Mouse (Mus musculus) urinary bladder, postnatal 10 days (tissue): ENCODE measurements around the gene Syngap1.
"Not testable (repeated sequence)": the region's sequence is repeated elsewhere in the genome, so short reads cannot be mapped to it uniquely, and the experiment has no call there.

Experiments used
- DNase-seq: peaks from one replicate; pipeline ENCODE4 v3.0.0; 2022; ENCODE audit warnings: low spot score

Syngap1 gene

DNA sequence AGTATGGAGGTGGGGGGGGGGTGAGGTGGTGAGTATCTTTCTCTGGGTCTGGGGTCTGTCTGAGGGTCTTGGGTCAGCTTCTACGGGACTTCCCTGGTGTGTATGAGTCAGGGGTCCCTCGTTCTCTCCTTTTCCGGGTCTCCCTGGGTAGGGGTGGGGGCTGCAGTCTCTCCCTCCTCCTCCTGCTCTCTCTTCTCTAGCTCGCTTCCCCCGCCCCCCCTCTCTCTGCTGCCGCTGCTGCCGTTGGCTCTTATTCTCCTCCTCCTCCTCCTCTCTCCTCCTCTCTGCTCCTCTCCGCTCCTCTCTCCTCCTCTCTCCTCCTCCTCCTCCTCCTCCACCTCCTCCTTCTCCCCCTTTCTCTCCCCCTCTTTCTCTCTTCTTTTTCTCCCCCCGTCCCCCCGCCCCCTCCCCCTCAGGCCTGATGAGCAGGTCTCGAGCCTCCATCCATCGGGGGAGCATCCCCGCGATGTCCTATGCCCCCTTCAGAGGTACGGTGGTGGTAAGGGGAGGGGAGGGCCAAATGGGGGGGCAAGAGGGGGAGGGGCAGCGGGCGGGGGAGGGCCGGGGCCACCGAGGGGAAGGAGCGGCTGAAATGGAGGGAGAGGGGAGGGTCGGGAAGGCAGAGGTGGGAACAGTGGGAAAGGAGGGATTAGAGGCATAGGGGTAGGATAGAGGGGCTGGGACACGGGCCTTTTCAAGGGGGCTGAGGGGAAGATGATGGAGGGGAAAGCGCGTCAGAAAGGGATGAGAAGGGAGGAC, at the start of gene Syngap1:
Gene Syngap1 (plus strand): TSS at position 223 of the 759 bp plus-strand sequence.
- DNase-seq = no peak

GRCm38 (mm10) chr17:26892635-26893375, 48.2 kb upstream of the Syngap1 start:
- DNase-seq = no peak

- DNase-seq = no peak
Observed at GRCm38 (mm10) chr17:26893492-26893891, 47.6 kb upstream of the Syngap1 start.

DNA sequence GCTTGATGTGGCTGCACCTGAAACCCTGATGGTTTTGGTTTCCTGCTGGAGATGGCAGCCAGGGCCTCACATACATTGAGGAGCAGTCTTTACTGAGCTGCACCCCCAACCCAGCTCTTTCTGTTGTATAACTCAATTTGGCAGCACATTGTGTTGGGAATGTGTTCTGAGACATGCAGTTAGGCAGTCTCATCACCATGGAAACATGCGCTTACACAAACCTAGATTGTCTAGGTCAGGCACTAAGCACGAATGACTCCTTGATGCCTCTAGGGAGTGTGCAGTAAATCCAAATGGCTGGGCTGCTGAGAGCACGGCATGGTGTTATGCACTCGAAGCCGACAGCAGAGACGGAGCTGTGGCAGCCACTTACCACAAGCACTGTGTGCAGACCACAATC, 46.7 kb upstream of the Syngap1 start:
- no peak for DNase-seq

GRCm38 (mm10) chr17:26895578-26895977, 45.5 kb upstream of the Syngap1 start:
- peak; percentile 28 for DNase-seq

DNA sequence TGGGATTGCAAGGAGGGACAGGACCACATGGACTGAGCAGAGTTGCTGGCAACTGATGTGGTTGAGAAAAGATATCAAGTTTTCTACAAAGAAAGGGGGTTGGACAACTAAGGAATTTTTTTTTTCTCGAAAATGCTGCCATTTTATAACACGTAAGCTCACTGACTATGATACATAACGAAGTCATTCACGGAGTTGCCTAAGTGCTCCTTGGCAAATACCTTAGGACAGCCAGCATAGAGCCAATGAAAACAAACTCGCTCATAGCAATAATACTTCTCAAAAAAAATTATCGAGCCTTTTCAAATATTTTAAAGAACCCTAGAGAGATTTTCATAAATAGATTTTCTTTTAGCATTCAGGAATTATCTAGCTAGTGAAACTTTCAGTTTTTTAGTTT, 40.1 kb upstream of the Syngap1 start:
- no peak for DNase-seq

- DNase-seq = no peak
Observed at GRCm38 (mm10) chr17:26904320-26904719, 36.7 kb upstream of the Syngap1 start.

GRCm38 (mm10) chr17:26907506-26907905, 33.5 kb upstream of the Syngap1 start:
- DNase-seq = not testable (repeated sequence)

- no peak for DNase-seq
Observed at GRCm38 (mm10) chr17:26915248-26915647, 25.8 kb upstream of the Syngap1 start.

DNA sequence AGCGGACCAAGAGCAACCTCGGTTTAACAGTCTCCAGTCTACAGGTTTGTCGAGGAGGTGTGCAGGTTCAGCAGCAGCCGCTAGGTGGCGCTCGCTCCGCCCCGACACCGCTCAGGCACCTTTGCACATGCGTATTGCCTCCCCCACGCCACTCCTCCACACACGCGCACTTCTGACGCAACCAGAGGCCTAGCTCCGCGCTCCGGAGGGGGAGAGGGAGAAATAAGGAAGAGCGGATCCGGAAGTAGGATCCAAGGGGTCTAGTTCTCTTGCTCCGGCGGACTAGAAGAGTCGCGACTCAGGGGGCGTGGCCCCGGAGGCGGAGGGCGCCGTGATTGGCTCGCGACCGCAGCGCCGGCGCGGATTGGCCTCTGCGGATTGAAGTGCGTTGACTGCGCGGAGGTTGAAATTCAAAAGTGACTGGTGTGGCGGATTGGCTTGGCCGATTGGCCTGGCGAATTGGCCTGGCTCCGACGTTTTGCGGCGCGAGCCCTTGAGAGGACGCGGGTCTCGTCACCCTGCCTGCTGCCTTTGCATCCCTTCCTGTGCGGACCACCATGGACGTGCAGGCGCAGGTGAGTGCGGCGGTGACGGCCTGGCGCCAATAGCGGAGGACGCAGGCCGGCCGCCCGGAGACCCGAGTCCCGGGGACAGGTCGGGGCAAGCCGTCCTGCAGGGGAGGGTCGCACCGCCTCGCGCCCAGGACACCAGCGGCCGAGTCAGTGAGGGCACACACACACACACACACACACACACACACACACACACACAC, 24.2 kb upstream of the Syngap1 start, which contains the start of gene Kifc5b:
Gene Kifc5b (plus strand): TSS at position 381 of the 772 bp plus-strand sequence.
- peak; percentile 99 for DNase-seq

- DNase-seq = not testable (repeated sequence)
Observed at GRCm38 (mm10) chr17:26917560-26917959, 23.5 kb upstream of the Syngap1 start.

DNA sequence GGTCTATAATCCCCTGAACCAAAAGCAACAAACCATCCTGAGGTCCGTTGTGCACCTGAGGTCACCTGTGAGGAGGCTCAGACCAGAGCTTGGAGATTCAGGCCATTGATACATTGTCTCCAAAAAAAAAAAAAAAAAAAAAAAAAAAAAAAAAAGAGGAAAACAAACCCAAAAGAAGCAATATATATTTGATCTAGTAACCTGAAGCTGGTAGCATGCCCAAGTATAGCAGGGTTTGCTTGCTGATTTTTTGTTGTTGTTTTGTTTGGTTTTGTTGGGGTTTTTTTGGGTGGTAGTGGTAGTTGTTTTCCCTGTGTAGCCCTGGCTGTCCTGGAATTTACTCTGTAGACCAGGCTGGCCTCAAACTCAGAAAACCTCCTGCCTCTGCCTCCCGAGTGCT, 22.7 kb upstream of the Syngap1 start:
- DNase-seq = no peak

DNA sequence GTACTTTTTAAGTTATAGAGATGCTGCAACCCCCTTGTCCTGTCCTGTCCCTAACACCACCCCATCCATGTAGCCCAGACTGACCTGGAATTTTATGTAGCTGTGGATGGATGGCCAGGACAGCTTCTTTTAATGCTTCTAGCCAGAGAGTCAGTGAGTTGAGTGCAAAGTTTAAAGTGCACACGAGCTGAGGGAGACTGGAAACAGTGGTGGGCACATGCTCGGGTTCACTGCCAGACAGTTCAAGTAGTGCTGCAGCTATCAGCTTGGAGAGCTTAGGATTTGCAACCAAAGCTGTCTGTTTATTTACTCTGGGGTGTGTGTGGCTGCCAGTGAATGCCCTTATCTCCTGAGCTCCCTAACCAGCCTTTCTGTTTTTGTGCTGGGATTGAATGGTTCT, 21.5 kb upstream of the Syngap1 start:
- not testable (repeated sequence) for DNase-seq

- not testable (repeated sequence) for DNase-seq
Observed at GRCm38 (mm10) chr17:26922368-26922767, 18.7 kb upstream of the Syngap1 start.

DNA sequence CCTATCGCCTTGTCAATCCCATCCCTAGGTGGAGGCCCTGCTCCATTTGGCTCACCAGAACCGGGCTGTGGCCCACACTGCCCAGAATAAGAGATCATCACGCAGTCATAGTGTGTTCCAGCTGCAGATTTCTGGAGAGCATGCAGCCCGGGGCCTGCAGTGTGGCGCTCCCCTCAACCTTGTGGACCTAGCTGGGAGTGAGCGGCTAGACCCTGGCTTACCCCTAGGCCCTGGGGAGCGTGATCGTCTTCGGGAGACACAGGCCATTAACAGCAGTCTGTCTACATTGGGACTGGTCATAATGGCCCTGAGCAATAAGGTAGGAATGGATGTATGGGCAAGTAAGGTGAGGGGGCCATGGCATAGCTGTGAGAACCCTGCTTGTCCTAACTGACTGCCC, 15.6 kb upstream of the Syngap1 start:
- DNase-seq = not testable (repeated sequence)

GRCm38 (mm10) chr17:26931795-26932194, 9.3 kb upstream of the Syngap1 start:
- DNase-seq = not testable (repeated sequence)

- DNase-seq = peak; percentile 89
Observed at GRCm38 (mm10) chr17:26932839-26933398, 8.1 kb upstream of the Syngap1 start, which contains the start of gene Phf1. Phf1 (plus strand) TSS chr17:26933052.

DNA sequence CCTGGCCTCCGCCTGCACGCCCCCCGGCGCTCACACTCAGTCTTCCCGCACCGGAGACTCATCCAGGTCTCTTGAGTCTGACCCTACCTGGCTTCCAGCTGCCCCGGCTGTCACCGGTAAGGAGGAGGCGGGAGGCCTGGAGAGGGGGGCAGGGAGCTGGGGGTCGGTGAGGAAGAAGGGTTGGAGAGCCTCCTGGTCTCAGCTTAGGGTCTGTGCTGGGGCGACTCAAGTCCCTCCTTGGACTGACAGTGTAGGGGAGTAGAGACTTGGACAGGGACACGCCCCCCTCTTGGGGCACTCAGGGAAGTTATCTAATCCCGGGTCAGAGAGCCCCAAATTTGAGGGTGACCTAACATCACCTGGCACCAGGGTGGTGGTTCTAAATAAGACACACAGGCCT, 7.6 kb upstream of the Syngap1 start:
- DNase-seq = no peak

DNA sequence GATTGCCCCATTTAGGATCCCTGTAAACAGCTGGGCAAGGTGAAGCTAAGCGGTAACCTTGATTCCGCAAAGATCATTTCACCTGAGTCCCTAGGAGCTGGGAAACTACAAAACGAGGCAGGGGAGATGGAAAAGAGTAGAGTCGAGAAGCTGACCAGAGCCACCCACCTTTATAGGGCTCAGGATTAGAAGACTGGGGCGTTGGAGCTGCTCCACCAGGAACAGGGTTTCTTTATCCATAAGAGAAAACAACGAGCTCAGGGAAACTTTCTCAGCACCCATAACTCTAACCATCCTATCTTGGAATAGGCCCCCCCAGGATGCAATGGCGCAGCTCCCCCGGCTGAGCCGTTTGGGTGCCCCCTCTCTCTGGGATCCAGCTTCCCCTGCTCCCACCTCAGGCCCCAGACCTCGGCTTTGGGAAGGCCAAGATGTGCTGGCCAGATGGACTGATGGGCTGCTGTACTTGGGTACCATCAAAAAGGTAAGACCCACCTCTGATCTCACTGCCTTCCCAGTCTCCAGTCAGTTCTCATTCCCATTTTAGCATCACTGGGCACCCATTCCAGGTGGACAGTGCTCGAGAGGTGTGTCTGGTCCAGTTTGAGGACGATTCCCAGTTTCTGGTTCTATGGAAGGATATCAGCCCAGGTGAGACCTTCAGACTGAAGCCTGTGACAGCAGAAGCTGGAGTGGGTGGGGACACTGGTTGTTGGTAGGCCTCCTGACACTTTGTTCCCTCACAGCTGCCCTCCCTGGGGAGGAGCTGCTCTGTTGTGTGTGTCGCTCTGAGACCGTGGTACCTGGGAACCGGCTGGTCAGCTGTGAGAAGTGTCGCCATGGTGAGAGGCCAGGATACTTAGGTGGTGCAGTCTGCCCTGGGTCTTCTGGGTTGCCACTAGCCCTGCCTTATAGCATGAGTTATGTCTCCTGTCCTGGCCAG, 6.9 kb upstream of the Syngap1 start:
- DNase-seq = no peak

GRCm38 (mm10) chr17:26935027-26935426, 6.0 kb upstream of the Syngap1 start:
- no peak for DNase-seq

DNA sequence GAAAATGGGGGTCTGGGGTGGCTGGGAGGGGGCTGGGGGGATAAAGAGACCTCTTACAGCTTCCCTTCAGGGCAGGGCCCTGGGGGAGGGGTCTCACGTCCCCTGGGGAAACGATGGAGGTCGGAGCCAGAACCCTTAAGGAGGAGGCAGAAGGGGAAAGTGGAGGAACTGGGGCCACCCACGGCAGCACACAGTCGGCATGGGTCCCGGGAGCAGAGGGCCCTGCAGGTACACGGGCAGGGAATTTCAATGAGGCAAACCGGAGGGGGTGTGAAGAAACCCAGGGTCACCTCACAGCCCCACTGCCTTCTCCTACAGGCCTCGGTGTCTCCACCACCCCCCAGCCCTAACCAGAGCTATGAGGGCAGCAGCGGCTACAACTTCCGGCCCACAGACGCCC, 4.6 kb upstream of the Syngap1 start:
- no peak for DNase-seq
